Mouse (Mus musculus) forebrain, postnatal 0 days (tissue): Measurements from ENCODE around the gene Cldn14. TPM values are rescaled to one million over a fixed set of nuclear protein-coding genes. Genes with fewer than 3 reads are reported as not detected.
"Not testable (repeated sequence)": the region's sequence is repeated elsewhere in the genome, so short reads cannot be mapped to it uniquely, and the experiment has no call there.

Source experiments
- ATAC-seq: fragments of 200-750 bp; cut with Nextera tagmentation; 2 replicates; pipeline ENCODE4 v1.8.0; 2017; ENCODE audit warnings: mild to moderate bottlenecking, moderate library complexity
- DNase-seq: peaks from one replicate; pipeline ENCODE4 v3.0.0-alpha.2; 2015
- H3K27ac ChIP-seq: fragments of 300-500 bp; sonication (generic); 2 replicates; pipeline ENCODE4 v1.5.1; 2014; ENCODE audit warnings: low read depth, mild to moderate bottlenecking, antibody characterized with exemption, low read length, moderate library complexity, mixed read lengths
- H3K27me3 ChIP-seq: fragments of 300-500 bp; sonication (generic); 2 replicates; pipeline ENCODE4 v1.6.1; 2014; ENCODE audit warnings: mild to moderate bottlenecking, low read length, mixed read lengths; ENCODE audit not compliant: insufficient read depth
- H3K36me3 ChIP-seq: fragments of 300-500 bp; sonication (generic); 2 replicates; pipeline ENCODE4 v1.6.1; 2014; ENCODE audit warnings: mild to moderate bottlenecking, moderate library complexity; ENCODE audit not compliant: insufficient read depth
- H3K4me1 ChIP-seq: fragments of 300-500 bp; sonication (generic); 2 replicates; pipeline ENCODE4 v1.6.1; 2014; ENCODE audit warnings: antibody characterized with exemption; ENCODE audit not compliant: insufficient read depth
- H3K4me2 ChIP-seq: fragments of 300-500 bp; sonication (generic); 2 replicates; pipeline ENCODE4 v1.6.1; 2014; ENCODE audit warnings: low read depth, mild to moderate bottlenecking, moderate library complexity
- H3K4me3 ChIP-seq: fragments of 300-500 bp; sonication (generic); 2 replicates; pipeline ENCODE4 v1.5.1; 2014; ENCODE audit warnings: low read depth, low read length, mixed read lengths
- H3K9ac ChIP-seq: fragments of 300-500 bp; sonication (generic); 2 replicates; pipeline ENCODE4 v1.6.1; 2014; ENCODE audit warnings: mild to moderate bottlenecking
- H3K9me3 ChIP-seq: fragments of 300-500 bp; sonication (generic); 2 replicates; pipeline ENCODE4 v1.6.1; 2016; ENCODE audit warnings: low read length
- CTCF ChIP-seq: sonication (generic); IDR thresholded peaks from 2 replicates; pipeline ENCODE4 v1.5.1; 2016; ENCODE audit warnings: antibody characterized with exemption, control low read depth, low read depth
- WGBS: fragments of 180-500 bp; shearing (Covaris S2); extraction: QIAGEN DNeasy Blood & Tissue Kit; methylation state at CpG from one replicate; pipeline ENCODE4 v1.1.7; 2014; 5-methylcytosine and 5-hydroxymethylcytosine counted together
- polyA plus RNA-seq: library from polyadenylated mRNA; unstranded; fragments of >200 nt; fragmentation: Nextera tagmentation; extraction: Ambion mirVana; gene quantifications from 2 replicates; pipeline ENCODE4 v1.2.1, GENCODE M21; 2015
- total RNA-seq: library from RNA; depleted of rRNA; stranded (reverse); fragments of >200 nt; gene quantifications from 2 replicates; pipeline ENCODE4 v1.2.3, GENCODE M21; 2014

The Cldn14 gene
- total and polyA plus RNA-seq, 2 experiments from 2014 or later, result not detected

DNA sequence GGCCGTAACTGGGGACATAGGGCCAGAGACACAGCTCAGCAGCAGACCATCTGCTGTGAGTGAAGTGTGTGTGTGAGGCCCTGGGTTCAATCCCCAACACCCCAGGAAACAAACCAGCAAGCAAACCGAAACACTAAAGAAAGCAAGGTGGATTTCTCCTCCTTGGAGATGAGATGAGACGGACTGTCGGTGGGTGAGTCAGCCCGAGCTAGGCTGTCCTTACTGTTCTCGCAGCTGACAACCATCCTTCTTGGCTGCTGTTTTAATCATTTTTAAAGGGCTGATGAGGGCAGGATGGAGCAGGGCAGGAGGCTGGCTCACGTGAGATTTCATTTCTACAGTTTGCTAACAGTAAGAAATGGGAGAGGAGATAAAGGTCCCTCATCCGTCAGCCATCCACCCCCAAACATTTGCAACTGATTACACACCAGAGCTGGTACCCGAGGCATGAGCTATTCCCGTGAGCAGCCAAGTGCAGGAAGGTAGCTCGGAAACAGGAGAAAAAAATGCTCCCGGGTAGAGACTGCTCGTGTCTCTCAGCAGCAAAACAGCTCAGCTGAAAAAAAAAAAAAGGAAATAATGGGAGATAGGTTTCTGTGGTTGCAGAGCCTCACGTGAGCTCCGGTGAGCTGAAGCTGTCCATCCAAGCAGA lies 27.3 kb downstream of the Cldn14 start:
- DNase-seq, result no peak
- Histone ChIP-seq H3K4me2 (no peak overlapping the region), H3K27ac (no peak overlapping the region), H3K9ac (no peak overlapping the region), H3K36me3 (no peaks in the 10 kb centered on the region), H3K4me1 (no peaks in the 10 kb centered on the region), H3K27me3 (no peaks in the 10 kb centered on the region), H3K4me3 (no peak overlapping the region), H3K9me3 (no peaks in the 10 kb centered on the region)
- ATAC-seq, result no peak
- no peak for TF ChIP-seq CTCF
- 77% methylated on average over 15 of the region's 15 CpGs for WGBS

DNA sequence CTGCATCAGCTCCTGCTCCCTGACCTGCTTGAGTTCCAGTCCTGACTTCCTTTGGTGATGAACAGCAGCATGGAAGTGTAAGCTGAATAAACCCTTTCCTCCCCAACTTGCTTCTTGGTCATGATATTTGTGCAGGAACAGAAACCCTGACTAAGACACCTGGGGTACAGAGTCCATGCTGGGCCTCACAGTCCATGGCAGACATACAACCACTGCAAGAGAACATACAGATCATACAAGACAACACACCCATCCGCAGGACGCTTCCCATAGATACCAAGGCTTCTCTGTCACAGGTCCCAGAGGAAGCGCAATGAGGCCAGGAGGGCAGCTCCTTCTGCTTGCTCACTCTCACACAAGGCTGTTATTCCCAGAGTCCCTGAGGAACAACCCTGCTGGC lies 28.3 kb downstream of the Cldn14 start:
- not testable (repeated sequence) for H3K9me3 ChIP-seq, H3K4me1 ChIP-seq, H3K27ac ChIP-seq, H3K4me2 ChIP-seq, ATAC-seq, DNase-seq, H3K4me3 ChIP-seq, H3K27me3 ChIP-seq, H3K9ac ChIP-seq, H3K36me3 ChIP-seq
- 93% methylated on average over 3 of the region's 3 CpGs for WGBS

DNA sequence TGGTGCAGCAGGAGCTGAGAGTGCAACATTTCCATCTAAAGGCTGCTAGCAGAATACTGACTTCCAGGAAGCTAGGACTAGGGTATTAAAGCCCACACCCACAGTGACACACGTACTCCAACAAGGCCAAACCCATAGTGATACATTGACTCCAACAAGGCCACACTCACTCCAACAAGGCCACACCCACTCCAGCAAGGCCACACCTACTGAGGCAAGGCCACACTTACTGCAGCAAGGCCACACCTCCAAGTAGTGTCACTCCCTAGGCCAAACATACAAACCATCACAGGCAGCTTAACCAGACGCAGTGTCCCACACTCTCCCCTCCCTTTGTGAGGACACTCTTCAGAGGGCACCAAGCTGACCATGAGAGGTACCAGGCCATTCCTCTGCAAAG lies 29.3 kb downstream of the Cldn14 start:
- WGBS, result 90% methylated on average over 2 of the region's 2 CpGs
- Histone ChIP-seq H3K36me3 (no peaks in the 10 kb centered on the region), H3K4me3 (no peak overlapping the region), H3K9ac (no peak overlapping the region), H3K27ac (no peak overlapping the region), H3K4me1 (no peaks in the 10 kb centered on the region), H3K27me3 (no peaks in the 10 kb centered on the region), H3K4me2 (no peak overlapping the region), H3K9me3 (no peaks in the 10 kb centered on the region)
- ATAC-seq (no peak), DNase-seq (no peak)
- TF ChIP-seq CTCF, result no peak

DNA sequence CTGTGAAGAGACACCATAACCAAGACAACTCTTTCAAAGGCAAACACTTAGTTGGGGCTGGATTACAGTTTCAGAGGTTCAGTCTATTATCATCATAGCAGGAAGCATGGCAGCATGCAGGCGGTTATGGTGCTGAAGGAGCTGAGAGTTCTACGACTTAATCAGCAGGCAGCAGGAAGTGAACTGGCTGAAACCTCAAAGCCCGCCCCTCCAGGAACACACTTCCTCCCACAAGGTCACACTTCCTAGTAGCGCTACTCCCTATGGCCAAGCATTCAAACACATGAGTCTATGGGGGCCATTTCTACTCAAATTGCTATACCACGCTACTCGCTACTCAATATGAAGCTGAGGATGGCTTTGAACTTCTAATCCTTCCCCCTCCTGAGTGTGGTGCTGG lies 31.1 kb downstream of the Cldn14 start:
- no peak for ATAC-seq
- H3K9ac ChIP-seq, result no peak overlapping the region
- H3K4me2 ChIP-seq, result no peak overlapping the region
- no peak for TF ChIP-seq CTCF
- no peaks in the 10 kb centered on the region for H3K4me1 ChIP-seq
- no peaks in the 10 kb centered on the region for H3K36me3 ChIP-seq
- H3K27me3 ChIP-seq, result no peaks in the 10 kb centered on the region
- no peak overlapping the region for H3K27ac ChIP-seq
- H3K9me3 ChIP-seq, result no peaks in the 10 kb centered on the region
- WGBS, result 87% methylated on average over 6 of the region's 6 CpGs
- no peak for DNase-seq
- H3K4me3 ChIP-seq, result no peak overlapping the region

DNA sequence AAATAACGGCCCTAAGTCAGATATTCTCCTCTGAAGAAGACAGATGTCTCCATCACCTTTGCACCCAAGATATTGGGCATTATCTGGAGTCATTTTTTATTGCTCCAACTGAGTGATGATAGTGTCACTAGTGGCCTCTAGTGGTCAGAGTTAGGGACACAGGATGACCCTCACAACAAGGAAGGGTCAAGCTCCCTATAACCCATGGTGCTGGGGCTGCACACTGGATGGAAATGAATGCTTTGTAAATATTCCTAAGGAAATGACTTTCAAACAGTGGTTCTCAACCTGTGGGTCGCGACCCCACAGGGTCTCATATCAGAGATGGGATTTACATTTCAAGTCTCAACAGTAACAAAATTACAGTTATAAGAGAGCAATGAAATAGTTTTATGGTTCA lies 31.7 kb downstream of the Cldn14 start:
- Histone ChIP-seq H3K4me3 (no peak overlapping the region), H3K27ac (no peak overlapping the region), H3K9ac (no peak overlapping the region), H3K27me3 (no peaks in the 10 kb centered on the region), H3K4me2 (no peak overlapping the region), H3K9me3 (no peaks in the 10 kb centered on the region), H3K4me1 (no peaks in the 10 kb centered on the region), H3K36me3 (no peaks in the 10 kb centered on the region)
- ATAC-seq (no peak), DNase-seq (no peak)
- 61% methylated on average over 3 of the region's 3 CpGs for WGBS
- peak; percentile 37 for TF ChIP-seq CTCF

DNA sequence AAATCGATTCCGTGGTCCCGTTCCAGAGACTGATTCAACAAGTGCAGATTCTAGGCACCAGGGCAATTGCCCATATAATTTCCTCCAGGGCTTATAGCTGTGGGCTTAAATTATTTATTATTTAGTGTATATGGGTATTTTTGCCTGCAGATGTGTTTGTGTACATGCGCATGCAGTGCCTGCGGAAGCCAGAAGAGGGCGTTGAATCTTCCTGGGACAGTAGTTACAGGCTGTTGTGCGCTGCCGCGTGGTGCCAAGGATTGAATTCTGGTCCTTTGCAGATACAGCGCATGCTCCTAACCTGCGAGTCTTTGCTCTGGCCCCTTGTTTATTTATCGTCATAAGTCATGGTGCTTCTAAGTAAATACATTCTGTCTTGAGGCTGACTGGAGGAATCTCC lies 33.2 kb downstream of the Cldn14 start:
- H3K4me3 ChIP-seq, result no peak overlapping the region
- ATAC-seq (no peak), DNase-seq (no peak)
- no peak for TF ChIP-seq CTCF
- no peaks in the 10 kb centered on the region for H3K4me1 ChIP-seq
- no peak overlapping the region for H3K27ac ChIP-seq
- H3K4me2 ChIP-seq, result no peak overlapping the region
- no peaks in the 10 kb centered on the region for H3K9me3 ChIP-seq
- H3K9ac ChIP-seq, result no peak overlapping the region
- no peaks in the 10 kb centered on the region for H3K27me3 ChIP-seq
- no peaks in the 10 kb centered on the region for H3K36me3 ChIP-seq
- WGBS, result 90% methylated on average over 12 of the region's 12 CpGs

DNA sequence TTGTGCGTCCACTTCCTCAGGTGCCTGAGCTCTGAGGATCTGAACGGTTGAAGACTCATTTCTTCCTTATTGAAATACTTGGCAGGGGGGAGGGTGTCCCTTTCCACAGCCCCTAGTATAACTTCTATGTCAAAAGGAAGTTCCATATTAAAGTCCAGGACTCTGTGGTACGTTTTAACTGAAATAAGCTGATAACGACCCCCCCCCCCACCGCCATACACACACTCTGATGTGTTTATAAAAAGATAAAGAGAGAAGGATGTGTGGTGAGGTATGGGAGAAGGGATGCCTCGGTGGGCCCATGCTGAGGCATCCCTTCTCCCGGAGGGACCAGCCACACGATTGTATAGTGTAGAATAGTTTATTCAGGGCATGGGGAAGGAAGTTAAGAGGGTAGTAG lies 34.4 kb downstream of the Cldn14 start:
- H3K4me2 ChIP-seq, result no peak overlapping the region
- H3K9me3 ChIP-seq, result no peaks in the 10 kb centered on the region
- H3K9ac ChIP-seq, result no peak overlapping the region
- 75% methylated on average over 8 of the region's 8 CpGs for WGBS
- no peak for TF ChIP-seq CTCF
- no peak overlapping the region for H3K27ac ChIP-seq
- no peaks in the 10 kb centered on the region for H3K27me3 ChIP-seq
- no peak for DNase-seq
- H3K36me3 ChIP-seq, result no peaks in the 10 kb centered on the region
- no peak for ATAC-seq
- no peak overlapping the region for H3K4me3 ChIP-seq
- no peaks in the 10 kb centered on the region for H3K4me1 ChIP-seq
